Mouse (Mus musculus): Measurements from ENCODE around the gene Clec4e. TPM values are rescaled to one million over a fixed set of nuclear protein-coding genes. Genes with fewer than 3 reads are reported as not detected.

Clec4e gene
- polyA plus RNA-seq, 1 experiment from 2014 or later, result not detected

GRCm38 (mm10) chr6:123279443-123279842 lies 10.2 kb downstream of the Clec4e start:
- Histone ChIP-seq H3K9me3 (ENCODE audit: control insufficient read depth, low read length) (no peaks in the 10 kb centered on the region), H3K4me1 (ENCODE audit: control insufficient read depth, insufficient read depth, low read length) (no peaks in the 10 kb centered on the region), H3K27me3 (ENCODE audit: control insufficient read depth, insufficient read depth, low read length) (no peaks in the 10 kb centered on the region), H3K4me2 (ENCODE audit: low read depth) (no peak overlapping the region), H3K9ac (ENCODE audit: low read length) (no peak overlapping the region), H3K4me3 (ENCODE audit: low read depth, low read length) (no peak overlapping the region), H3K27ac (ENCODE audit: low read depth, low read length) (no peak overlapping the region), H3K36me3 (ENCODE audit: control insufficient read depth, insufficient read depth, low read length) (no peaks in the 10 kb centered on the region)
- ATAC-seq (ENCODE audit: insufficient read depth, low FRiP score, low TSS enrichment) (no peak), DNase-seq (ENCODE audit: low spot score) (no peak)
- WGBS, result 93% methylated on average over 2 of the region's 2 CpGs

DNA sequence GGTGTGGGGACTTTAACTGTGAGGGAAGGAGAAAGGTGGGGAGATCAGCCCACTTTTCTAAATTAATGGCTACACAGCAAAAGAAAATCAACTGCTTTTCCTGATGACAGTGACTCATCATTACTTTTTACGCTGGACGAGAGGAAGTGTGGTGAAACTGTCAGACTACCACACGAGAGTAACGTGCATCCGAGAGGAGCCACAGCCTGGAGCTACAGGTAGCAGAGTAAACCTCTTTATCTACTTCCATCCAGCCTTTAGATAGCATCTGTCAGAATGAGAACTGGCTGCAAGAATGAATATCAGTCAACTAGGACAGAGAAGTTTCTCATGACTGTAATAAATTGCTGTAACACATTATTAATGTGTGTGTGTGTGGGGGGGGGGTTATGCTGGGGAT lies 22.7 kb downstream of the Clec4e start:
- Histone ChIP-seq H3K9me3 (ENCODE audit: control insufficient read depth, low read length) (no peaks in the 10 kb centered on the region), H3K9ac (ENCODE audit: low read length) (no peak overlapping the region), H3K4me3 (ENCODE audit: low read depth, low read length) (no peak overlapping the region), H3K36me3 (ENCODE audit: control insufficient read depth, insufficient read depth, low read length) (no peaks in the 10 kb centered on the region), H3K27me3 (ENCODE audit: control insufficient read depth, insufficient read depth, low read length) (no peaks in the 10 kb centered on the region), H3K4me1 (ENCODE audit: control insufficient read depth, insufficient read depth, low read length) (no peaks in the 10 kb centered on the region), H3K27ac (ENCODE audit: low read depth, low read length) (no peak overlapping the region), H3K4me2 (ENCODE audit: low read depth) (no peak overlapping the region)
- WGBS, result 89% methylated on average over 5 of the region's 5 CpGs
- DNase-seq (ENCODE audit: low spot score) (no peak), ATAC-seq (ENCODE audit: insufficient read depth, low FRiP score, low TSS enrichment) (no peak)

DNA sequence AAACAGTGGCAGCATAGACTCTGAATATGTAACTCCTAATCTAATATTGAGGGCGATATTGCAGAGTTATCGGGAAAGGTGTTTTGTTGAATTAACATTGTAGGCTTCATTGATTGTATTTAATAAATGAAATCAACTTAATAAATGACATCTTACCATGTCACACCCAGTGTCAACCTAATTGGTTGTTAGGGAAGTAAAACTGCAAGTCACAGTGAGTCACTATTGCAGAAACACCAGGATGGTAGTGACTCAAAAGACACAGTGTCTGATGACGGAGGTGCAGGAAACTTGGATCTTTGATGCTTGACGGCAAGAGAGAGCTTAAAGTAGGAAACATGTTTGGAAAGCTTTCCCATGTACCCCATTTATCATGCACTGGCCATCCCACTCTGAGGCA lies 23.9 kb downstream of the Clec4e start:
- 94% methylated on average over 4 of the region's 4 CpGs for WGBS
- no peak overlapping the region for H3K27ac ChIP-seq (ENCODE audit: low read depth, low read length)
- no peaks in the 10 kb centered on the region for H3K27me3 ChIP-seq (ENCODE audit: control insufficient read depth, insufficient read depth, low read length)
- ATAC-seq (ENCODE audit: insufficient read depth, low FRiP score, low TSS enrichment) (no peak), DNase-seq (ENCODE audit: low spot score) (no peak)
- no peak overlapping the region for H3K9ac ChIP-seq (ENCODE audit: low read length)
- H3K9me3 ChIP-seq (ENCODE audit: control insufficient read depth, low read length), result no peaks in the 10 kb centered on the region
- H3K4me2 ChIP-seq (ENCODE audit: low read depth), result no peak overlapping the region
- no peaks in the 10 kb centered on the region for H3K4me1 ChIP-seq (ENCODE audit: control insufficient read depth, insufficient read depth, low read length)
- H3K36me3 ChIP-seq (ENCODE audit: control insufficient read depth, insufficient read depth, low read length), result no peaks in the 10 kb centered on the region
- H3K4me3 ChIP-seq (ENCODE audit: low read depth, low read length), result no peak overlapping the region

- DNase-seq (ENCODE audit: low spot score), result no peak
- ATAC-seq (ENCODE audit: insufficient read depth, low FRiP score, low TSS enrichment), result no peak
- 88% methylated on average over 3 of the region's 3 CpGs for WGBS
- H3K4me1 ChIP-seq (ENCODE audit: control insufficient read depth, insufficient read depth, low read length), result no peaks in the 10 kb centered on the region
- H3K27me3 ChIP-seq (ENCODE audit: control insufficient read depth, insufficient read depth, low read length), result no peaks in the 10 kb centered on the region
- no peak overlapping the region for H3K4me3 ChIP-seq (ENCODE audit: low read depth, low read length)
- no peaks in the 10 kb centered on the region for H3K36me3 ChIP-seq (ENCODE audit: control insufficient read depth, insufficient read depth, low read length)
- H3K9ac ChIP-seq (ENCODE audit: low read length), result no peak overlapping the region
- H3K9me3 ChIP-seq (ENCODE audit: control insufficient read depth, low read length), result no peaks in the 10 kb centered on the region
- no peak overlapping the region for H3K27ac ChIP-seq (ENCODE audit: low read depth, low read length)
- H3K4me2 ChIP-seq (ENCODE audit: low read depth), result no peak overlapping the region
These were observed 25.5 kb downstream of the Clec4e start for GRCm38 (mm10) chr6:123264194-123264593.

DNA sequence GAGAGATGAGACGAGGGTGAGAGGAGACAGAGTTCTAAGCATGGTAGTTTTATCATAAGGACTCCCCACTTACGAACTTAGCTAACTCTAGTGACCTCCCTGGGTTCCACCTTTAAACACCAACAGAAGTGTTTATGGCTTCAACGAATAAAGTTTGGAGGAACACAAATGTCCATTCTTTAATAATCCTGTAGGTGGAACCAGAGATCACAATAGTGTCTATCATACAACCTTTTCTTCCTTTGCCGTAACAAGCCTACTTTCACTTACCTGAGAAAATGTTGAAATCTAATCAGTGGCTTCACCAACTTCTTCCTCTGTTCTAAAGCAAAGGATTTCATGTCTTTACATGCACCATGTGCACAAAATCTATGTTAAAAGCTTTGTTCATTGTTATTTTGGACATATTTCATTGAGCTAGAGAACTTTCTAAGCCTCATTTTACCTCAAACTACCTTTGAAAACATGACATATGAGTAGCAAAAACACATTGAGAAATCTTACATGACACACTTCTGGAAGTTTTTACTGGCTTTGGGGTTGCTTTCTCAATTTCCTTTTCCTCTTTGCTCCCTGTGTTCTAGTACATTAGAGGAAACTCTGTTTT lies 28.0 kb downstream of the Clec4e start, which contains the start of gene Clec4d:
Gene Clec4d, plus strand, starts transcription at position 557 of the 607 bp plus-strand sequence.
- ATAC-seq (ENCODE audit: insufficient read depth, low FRiP score, low TSS enrichment) (no peak), DNase-seq (ENCODE audit: low spot score) (no peak)
- Histone ChIP-seq H3K9ac (ENCODE audit: low read length) (no peak within 1 kb of the TSS), H3K4me2 (ENCODE audit: low read depth) (no peak within 1 kb of the TSS), H3K36me3 (ENCODE audit: control insufficient read depth, insufficient read depth, low read length) (no peaks in the 10 kb centered on the region), H3K4me3 (ENCODE audit: low read depth, low read length) (no peak within 1 kb of the TSS), H3K27ac (ENCODE audit: low read depth, low read length) (no peak within 1 kb of the TSS), H3K27me3 (ENCODE audit: control insufficient read depth, insufficient read depth, low read length) (no peaks in the 10 kb centered on the region), H3K4me1 (ENCODE audit: control insufficient read depth, insufficient read depth, low read length) (no peaks in the 10 kb centered on the region), H3K9me3 (ENCODE audit: control insufficient read depth, low read length) (no peaks in the 10 kb centered on the region)
- WGBS, result 76% methylated on average over 4 of the region's 4 CpGs

DNA sequence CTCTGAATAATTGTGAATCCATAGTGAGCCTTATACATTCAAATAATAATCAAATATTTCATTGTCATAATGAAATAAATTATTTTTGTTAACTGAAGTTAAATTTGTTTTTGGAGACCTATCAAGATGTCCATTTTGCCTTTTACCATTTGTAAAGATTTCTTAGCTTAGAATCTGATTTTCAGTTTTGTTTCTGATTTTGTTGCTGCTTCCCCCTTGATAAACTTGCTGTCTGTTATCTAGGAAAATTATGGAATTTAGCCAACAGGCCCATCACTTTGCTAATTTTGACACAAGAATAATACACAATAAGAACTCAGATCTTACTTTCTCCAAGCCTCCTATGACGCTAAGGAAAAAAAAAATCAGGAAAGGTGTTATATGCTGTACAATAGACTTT lies 28.8 kb downstream of the Clec4e start:
- H3K36me3 ChIP-seq (ENCODE audit: control insufficient read depth, insufficient read depth, low read length), result no peaks in the 10 kb centered on the region
- H3K9me3 ChIP-seq (ENCODE audit: control insufficient read depth, low read length), result no peaks in the 10 kb centered on the region
- H3K27ac ChIP-seq (ENCODE audit: low read depth, low read length), result no peak overlapping the region
- DNase-seq (ENCODE audit: low spot score) (no peak), ATAC-seq (ENCODE audit: insufficient read depth, low FRiP score, low TSS enrichment) (no peak)
- no peaks in the 10 kb centered on the region for H3K27me3 ChIP-seq (ENCODE audit: control insufficient read depth, insufficient read depth, low read length)
- H3K9ac ChIP-seq (ENCODE audit: low read length), result no peak overlapping the region
- H3K4me3 ChIP-seq (ENCODE audit: low read depth, low read length), result no peak overlapping the region
- no peak overlapping the region for H3K4me2 ChIP-seq (ENCODE audit: low read depth)
- H3K4me1 ChIP-seq (ENCODE audit: control insufficient read depth, insufficient read depth, low read length), result no peaks in the 10 kb centered on the region
- WGBS, result 86% methylated on average over 1 of the region's 1 CpGs

DNA sequence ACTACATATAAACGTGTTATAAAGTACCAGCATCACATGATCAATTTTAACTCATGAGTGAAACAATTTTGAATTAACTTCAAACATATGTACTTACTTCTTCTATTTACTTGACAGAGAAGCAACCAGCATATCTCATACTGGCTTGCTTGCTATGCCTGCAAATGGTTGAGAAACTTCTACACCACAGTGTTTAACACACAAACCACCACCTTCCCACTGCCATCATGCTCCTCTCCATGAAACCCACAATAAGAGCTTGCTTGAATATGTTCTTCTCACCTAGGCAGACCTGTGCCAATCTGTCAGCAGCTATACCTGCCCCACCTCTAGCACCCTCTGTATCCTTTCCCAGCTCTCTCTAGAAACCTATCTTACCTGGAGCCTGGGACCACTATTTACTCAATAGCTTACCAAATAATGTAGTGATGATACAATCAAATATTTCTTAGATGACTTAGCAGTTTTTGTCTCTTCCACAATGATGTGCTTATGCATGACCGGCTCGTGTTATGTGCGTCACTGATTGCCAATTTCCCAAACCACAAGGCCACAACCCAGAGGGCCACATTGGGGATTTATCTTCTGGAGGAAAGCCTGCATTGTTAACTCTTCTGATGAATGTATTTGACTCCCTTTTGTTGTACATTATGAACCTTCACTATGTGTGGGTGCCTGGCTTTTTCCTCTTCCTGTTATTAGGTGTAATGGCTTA lies 29.6 kb downstream of the Clec4e start:
- no peak for DNase-seq (ENCODE audit: low spot score)
- H3K27ac ChIP-seq (ENCODE audit: low read depth, low read length), result no peak overlapping the region
- no peak overlapping the region for H3K4me3 ChIP-seq (ENCODE audit: low read depth, low read length)
- H3K36me3 ChIP-seq (ENCODE audit: control insufficient read depth, insufficient read depth, low read length), result no peaks in the 10 kb centered on the region
- WGBS, result 88% methylated on average over 4 of the region's 4 CpGs
- H3K9ac ChIP-seq (ENCODE audit: low read length), result no peak overlapping the region
- H3K9me3 ChIP-seq (ENCODE audit: control insufficient read depth, low read length), result no peaks in the 10 kb centered on the region
- no peaks in the 10 kb centered on the region for H3K4me1 ChIP-seq (ENCODE audit: control insufficient read depth, insufficient read depth, low read length)
- no peaks in the 10 kb centered on the region for H3K27me3 ChIP-seq (ENCODE audit: control insufficient read depth, insufficient read depth, low read length)
- H3K4me2 ChIP-seq (ENCODE audit: low read depth), result no peak overlapping the region
- no peak for ATAC-seq (ENCODE audit: insufficient read depth, low FRiP score, low TSS enrichment)

GRCm38 (mm10) chr6:123258946-123259345 lies 30.7 kb downstream of the Clec4e start:
- no peaks in the 10 kb centered on the region for H3K9me3 ChIP-seq (ENCODE audit: control insufficient read depth, low read length)
- no peaks in the 10 kb centered on the region for H3K4me1 ChIP-seq (ENCODE audit: control insufficient read depth, insufficient read depth, low read length)
- H3K27ac ChIP-seq (ENCODE audit: low read depth, low read length), result no peak overlapping the region
- 75% methylated on average over 3 of the region's 3 CpGs for WGBS
- ATAC-seq (ENCODE audit: insufficient read depth, low FRiP score, low TSS enrichment), result no peak
- H3K9ac ChIP-seq (ENCODE audit: low read length), result no peak overlapping the region
- H3K36me3 ChIP-seq (ENCODE audit: control insufficient read depth, insufficient read depth, low read length), result no peaks in the 10 kb centered on the region
- no peaks in the 10 kb centered on the region for H3K27me3 ChIP-seq (ENCODE audit: control insufficient read depth, insufficient read depth, low read length)
- H3K4me2 ChIP-seq (ENCODE audit: low read depth), result no peak overlapping the region
- H3K4me3 ChIP-seq (ENCODE audit: low read depth, low read length), result no peak overlapping the region
- DNase-seq (ENCODE audit: low spot score), result no peak

GRCm38 (mm10) chr6:123252735-123253134 lies 36.9 kb downstream of the Clec4e start:
- Histone ChIP-seq H3K27ac (ENCODE audit: low read depth, low read length) (no peak overlapping the region), H3K9ac (ENCODE audit: low read length) (no peak overlapping the region), H3K36me3 (ENCODE audit: control insufficient read depth, insufficient read depth, low read length) (no peaks in the 10 kb centered on the region), H3K27me3 (ENCODE audit: control insufficient read depth, insufficient read depth, low read length) (no peaks in the 10 kb centered on the region), H3K9me3 (ENCODE audit: control insufficient read depth, low read length) (no peaks in the 10 kb centered on the region), H3K4me3 (ENCODE audit: low read depth, low read length) (no peak overlapping the region), H3K4me1 (ENCODE audit: control insufficient read depth, insufficient read depth, low read length) (no peaks in the 10 kb centered on the region), H3K4me2 (ENCODE audit: low read depth) (no peak overlapping the region)
- DNase-seq (ENCODE audit: low spot score), result no peak
- ATAC-seq (ENCODE audit: insufficient read depth, low FRiP score, low TSS enrichment), result no peak

All from neural tube, embryonic 11.5 days (tissue).